Mouse (Mus musculus) liver, postnatal 0 days (tissue): ENCODE results near the gene Toe1.

Source experiments
- CTCF ChIP-seq: sonication (generic); IDR thresholded peaks from 2 replicates; pipeline ENCODE4 v1.5.1; 2016; ENCODE audit warnings: antibody characterized with exemption, low read depth
- EP300 ChIP-seq: IDR thresholded peaks from 2 replicates; pipeline ENCODE4 v1.6.1; 2016; ENCODE audit warnings: antibody characterized with exemption, low read depth, mild to moderate bottlenecking

DNA sequence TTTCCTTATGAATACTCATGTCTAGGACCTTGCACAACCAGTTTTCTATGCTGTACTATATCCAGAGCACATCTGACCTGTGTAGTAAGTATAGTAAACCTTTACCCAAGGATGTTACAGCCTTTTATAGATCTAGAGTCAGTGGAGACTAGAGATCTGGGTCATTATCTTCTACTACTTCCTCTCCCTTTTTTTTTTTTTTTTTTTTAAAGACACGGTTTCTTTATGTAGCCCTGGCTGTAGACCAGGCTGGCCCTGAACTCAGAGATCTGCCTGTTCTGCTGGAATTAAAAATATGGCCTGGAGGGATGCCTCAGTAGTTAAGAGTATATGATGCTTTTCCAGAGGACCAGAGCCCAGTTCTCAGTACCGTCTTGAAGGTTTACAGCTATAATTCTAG, 45.5 kb downstream of the Toe1 start:
- no peak for TF ChIP-seq EP300
- TF ChIP-seq CTCF: no peak
